Mouse (Mus musculus): ENCODE measurements around the gene Rfng. TPM values are rescaled to one million over a fixed set of nuclear protein-coding genes. Genes with fewer than 3 reads are reported as not detected.
"Not testable (repeated sequence)": the region's sequence is repeated elsewhere in the genome, so short reads cannot be mapped to it uniquely, and the experiment has no call there.

The Rfng gene
- polyA plus RNA-seq, 2 experiments: 5.5 to 8.6 TPM

DNA sequence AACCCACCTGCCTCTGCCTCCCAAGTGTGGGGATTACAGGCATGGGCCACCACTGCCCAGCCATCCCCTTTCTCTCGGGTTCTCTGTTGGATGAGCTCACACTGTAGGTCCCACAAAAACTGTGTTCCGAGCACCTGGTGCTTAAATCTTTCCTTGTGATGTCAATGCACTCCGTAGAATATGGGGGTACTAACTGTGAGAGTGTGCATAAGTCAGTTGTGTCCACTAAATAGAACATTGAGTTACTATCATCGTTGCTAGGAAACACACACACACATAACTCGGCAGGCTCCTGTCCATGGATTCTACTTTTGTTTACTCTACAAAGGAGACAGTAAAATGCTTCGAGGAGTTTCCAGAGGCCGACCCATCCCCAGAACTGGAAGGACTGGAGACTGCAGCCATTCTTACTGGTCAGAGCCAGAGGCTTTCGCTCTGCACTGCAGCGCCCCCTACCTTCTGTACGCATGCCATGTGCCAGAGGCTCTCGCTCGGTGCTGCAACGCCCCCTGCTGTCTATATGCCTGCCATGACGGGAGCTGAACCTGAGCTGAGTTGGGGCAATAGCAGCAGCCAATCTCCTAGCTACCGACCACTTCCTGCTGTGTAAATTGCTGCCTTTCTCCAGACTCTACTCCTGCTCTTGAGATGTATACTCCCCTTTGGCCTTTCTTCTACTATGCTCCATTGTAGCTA, 8.1 kb downstream of the Rfng start:
- TF ChIP-seq CTCF (IDR thresholded peaks at IDR 0.05; ENCODE audit: low read depth): peak; percentile 100
- no peak for TF ChIP-seq EP300 (IDR thresholded peaks at IDR 0.05; ENCODE audit: low read depth)
- ATAC-seq (ENCODE audit: insufficient read depth): peak; percentile 73
- no peaks in the 10 kb centered on the region for H3K27me3 ChIP-seq (ENCODE audit: control insufficient read depth, insufficient read depth, low read length)
- no peaks in the 10 kb centered on the region for H3K9me3 ChIP-seq (ENCODE audit: control insufficient read depth, low read length)
- peak; percentile 71 to 79 (median 76) for DNase-seq (ENCODE audit: low read depth in 3 of 3, low spot score in 3 of 3)
- no peaks in the 10 kb centered on the region for H3K4me1 ChIP-seq (replicated peaks; ENCODE audit: control insufficient read depth in 2 of 2, insufficient read depth in 2 of 2, low read length in 1 of 2)
- no peak overlapping the region for H3K4me2 ChIP-seq (ENCODE audit: low read depth)
- H3K4me3 ChIP-seq (ENCODE audit: insufficient read depth in 1 of 2, low read depth in 2 of 2, low read length in 2 of 2): no peak overlapping the region
- WGBS (ENCODE audit: insufficient replicate concordance): 20% methylated on average over 15 of the region's 15 CpGs
- H3K36me3 ChIP-seq (replicated peaks; ENCODE audit: control insufficient read depth, insufficient read depth, low read depth): no peaks in the 10 kb centered on the region
- no peak overlapping the region for H3K27ac ChIP-seq
- no peak overlapping the region for H3K9ac ChIP-seq (replicated peaks)

DNA sequence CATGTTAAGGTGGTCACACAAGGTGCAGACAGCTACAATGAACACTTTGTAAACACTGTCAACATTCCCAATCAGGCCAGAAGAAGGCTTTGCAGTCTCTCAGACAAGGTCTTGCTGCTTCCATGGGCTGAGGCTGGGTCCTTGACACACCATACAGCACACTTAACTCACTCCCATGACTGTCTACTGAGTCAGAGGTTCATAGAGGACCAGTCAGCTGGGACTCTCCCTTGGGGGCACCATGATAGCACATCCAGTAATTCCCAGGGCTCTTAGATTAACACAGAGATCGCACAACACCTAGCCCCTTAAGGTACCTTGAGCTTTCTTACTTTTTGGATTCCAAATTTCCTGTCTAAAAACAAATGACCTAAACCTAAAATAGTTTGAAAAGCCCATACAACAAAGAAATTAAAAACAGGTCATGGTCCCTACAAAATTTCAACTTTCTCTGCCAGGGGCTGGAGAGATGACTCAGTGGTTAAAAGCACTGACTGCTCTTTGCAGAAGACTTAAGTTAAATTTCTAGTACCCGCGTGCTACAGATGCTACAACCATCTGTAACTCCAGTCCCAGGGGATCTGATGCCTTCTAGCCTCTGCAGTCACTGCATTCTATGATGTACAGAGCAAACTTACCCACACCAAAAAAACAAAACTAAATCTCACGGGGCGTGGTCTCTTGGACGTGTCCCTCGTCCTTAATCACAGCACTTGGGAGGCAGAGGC, 10.4 kb downstream of the Rfng start:
- peaks cover 0 to under 1% of the 10 kb centered on the region in 2 experiments; a peak in 2 of 4 replicates for H3K4me1 ChIP-seq (replicated peaks; ENCODE audit: control insufficient read depth in 2 of 2, insufficient read depth in 2 of 2, low read length in 1 of 2)
- H3K36me3 ChIP-seq (replicated peaks; ENCODE audit: control insufficient read depth, insufficient read depth, low read depth): no peaks in the 10 kb centered on the region
- no peak overlapping the region for H3K27ac ChIP-seq
- H3K27me3 ChIP-seq (ENCODE audit: control insufficient read depth, insufficient read depth, low read length): no peaks in the 10 kb centered on the region
- no peaks in the 10 kb centered on the region for H3K9me3 ChIP-seq (ENCODE audit: control insufficient read depth, low read length)
- no peak overlapping the region for H3K9ac ChIP-seq (replicated peaks)
- TF ChIP-seq CTCF (IDR thresholded peaks at IDR 0.05; ENCODE audit: low read depth) (no peak), EP300 (IDR thresholded peaks at IDR 0.05; ENCODE audit: low read depth) (no peak)
- DNase-seq (ENCODE audit: low read depth in 3 of 3, low spot score in 3 of 3): no peak
- no peak for ATAC-seq (ENCODE audit: insufficient read depth)
- no peak overlapping the region for H3K4me3 ChIP-seq (ENCODE audit: insufficient read depth in 1 of 2, low read depth in 2 of 2, low read length in 2 of 2)
- H3K4me2 ChIP-seq (ENCODE audit: low read depth): no peak overlapping the region
- WGBS (ENCODE audit: insufficient replicate concordance): 68% methylated on average over 7 of the region's 7 CpGs

DNA sequence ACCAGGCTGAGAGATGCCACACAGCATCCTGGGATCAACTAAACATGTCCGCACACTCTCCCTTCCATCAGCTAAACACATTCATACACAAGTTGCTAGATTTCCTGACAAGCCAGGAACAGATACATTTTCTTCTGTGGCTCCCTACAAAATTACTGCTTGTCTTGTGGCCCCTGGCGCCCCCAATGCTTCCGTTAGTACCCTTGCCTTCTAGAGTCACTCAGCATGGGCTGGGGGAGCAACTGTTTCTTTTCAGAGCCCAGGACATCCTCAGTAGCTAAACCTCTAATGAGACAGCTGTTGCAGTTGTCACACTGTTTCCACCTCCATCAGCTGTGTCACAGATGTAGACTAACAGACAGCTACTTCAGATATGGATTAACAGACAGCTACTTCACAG, 11.3 kb downstream of the Rfng start:
- no peak for ATAC-seq (ENCODE audit: insufficient read depth)
- no peaks in the 10 kb centered on the region for H3K9me3 ChIP-seq (ENCODE audit: control insufficient read depth, low read length)
- no peak overlapping the region for H3K9ac ChIP-seq (replicated peaks)
- no peaks in the 10 kb centered on the region for H3K36me3 ChIP-seq (replicated peaks; ENCODE audit: control insufficient read depth, insufficient read depth, low read depth)
- TF ChIP-seq CTCF (IDR thresholded peaks at IDR 0.05; ENCODE audit: low read depth) (no peak), EP300 (IDR thresholded peaks at IDR 0.05; ENCODE audit: low read depth) (no peak)
- no peak for DNase-seq (ENCODE audit: low read depth in 3 of 3, low spot score in 3 of 3)
- 69% methylated on average over 3 of the region's 3 CpGs for WGBS (ENCODE audit: insufficient replicate concordance)
- H3K4me1 ChIP-seq (replicated peaks; ENCODE audit: control insufficient read depth in 2 of 2, insufficient read depth in 2 of 2, low read length in 1 of 2): peaks cover 0 to 3% of the 10 kb centered on the region in 2 experiments; a peak in 2 of 4 replicates
- H3K4me2 ChIP-seq (ENCODE audit: low read depth): no peak overlapping the region
- H3K27me3 ChIP-seq (ENCODE audit: control insufficient read depth, insufficient read depth, low read length): no peaks in the 10 kb centered on the region
- no peak overlapping the region for H3K27ac ChIP-seq
- no peak overlapping the region for H3K4me3 ChIP-seq (ENCODE audit: insufficient read depth in 1 of 2, low read depth in 2 of 2, low read length in 2 of 2)

- no peak overlapping the region for H3K9ac ChIP-seq (replicated peaks)
- no peak overlapping the region for H3K4me2 ChIP-seq (ENCODE audit: low read depth)
- H3K27me3 ChIP-seq (ENCODE audit: control insufficient read depth, insufficient read depth, low read length): no peaks in the 10 kb centered on the region
- H3K4me3 ChIP-seq (ENCODE audit: insufficient read depth in 1 of 2, low read depth in 2 of 2, low read length in 2 of 2): no peak overlapping the region
- H3K4me1 ChIP-seq (replicated peaks; ENCODE audit: control insufficient read depth in 2 of 2, insufficient read depth in 2 of 2, low read length in 1 of 2): peaks cover 0 to 3% of the 10 kb centered on the region in 2 experiments; a peak in 2 of 4 replicates
- TF ChIP-seq EP300 (IDR thresholded peaks at IDR 0.05; ENCODE audit: low read depth): no peak
- 71% methylated on average over 1 of the region's 1 CpGs for WGBS (ENCODE audit: insufficient replicate concordance)
- ATAC-seq (ENCODE audit: insufficient read depth) (no peak), DNase-seq (ENCODE audit: low read depth in 3 of 3, low spot score in 3 of 3) (no peak)
- no peaks in the 10 kb centered on the region for H3K36me3 ChIP-seq (replicated peaks; ENCODE audit: control insufficient read depth, insufficient read depth, low read depth)
- H3K9me3 ChIP-seq (ENCODE audit: control insufficient read depth, low read length): no peaks in the 10 kb centered on the region
- H3K27ac ChIP-seq: no peak overlapping the region
These were observed 15.8 kb downstream of the Rfng start for GRCm38 (mm10) chr11:120768206-120768605.

DNA sequence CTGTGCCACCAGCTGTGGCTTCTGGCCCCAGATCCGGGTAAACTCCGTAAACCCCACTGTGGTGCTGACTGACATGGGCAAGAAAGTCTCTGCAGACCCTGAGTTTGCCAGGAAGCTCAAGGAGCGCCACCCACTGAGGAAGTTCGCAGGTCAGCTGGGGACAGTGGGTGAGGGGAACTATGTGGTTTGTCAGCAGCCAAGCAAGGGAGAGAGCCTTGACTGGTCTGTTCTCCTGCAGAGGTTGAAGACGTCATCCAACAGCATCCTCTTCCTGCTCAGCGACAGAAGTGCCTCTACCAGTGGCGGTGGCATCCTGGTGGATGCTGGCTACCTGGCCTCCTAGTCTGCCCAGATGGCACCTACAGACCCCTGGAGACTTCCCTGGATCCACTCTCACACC, 17.0 kb downstream of the Rfng start:
- not testable (repeated sequence) for DNase-seq (ENCODE audit: low read depth in 3 of 3, low spot score in 3 of 3); H3K27ac ChIP-seq; ATAC-seq (ENCODE audit: insufficient read depth); H3K4me1 ChIP-seq (replicated peaks; ENCODE audit: control insufficient read depth in 2 of 2, insufficient read depth in 2 of 2, low read length in 1 of 2); H3K4me3 ChIP-seq (ENCODE audit: insufficient read depth in 1 of 2, low read depth in 2 of 2, low read length in 2 of 2); H3K9ac ChIP-seq (replicated peaks); H3K4me2 ChIP-seq (ENCODE audit: low read depth); H3K27me3 ChIP-seq (ENCODE audit: control insufficient read depth, insufficient read depth, low read length); H3K9me3 ChIP-seq (ENCODE audit: control insufficient read depth, low read length); H3K36me3 ChIP-seq (replicated peaks; ENCODE audit: control insufficient read depth, insufficient read depth, low read depth)
- WGBS (ENCODE audit: insufficient replicate concordance): 7% methylated on average over 5 of the region's 7 CpGs

GRCm38 (mm10) chr11:120763121-120763999, 20.6 kb downstream of the Rfng start:
- not testable (repeated sequence) for H3K4me2 ChIP-seq (ENCODE audit: low read depth)

GRCm38 (mm10) chr11:120762672-120763041, 21.4 kb downstream of the Rfng start, which contains the start of gene Hmga1b:
Hmga1b (plus strand) TSS chr11:120762794.
- H3K4me3 ChIP-seq (ENCODE audit: insufficient read depth in 1 of 2, low read depth in 2 of 2, low read length in 2 of 2); H3K27ac ChIP-seq; DNase-seq (ENCODE audit: low read depth in 3 of 3, low spot score in 3 of 3); ATAC-seq (ENCODE audit: insufficient read depth); H3K36me3 ChIP-seq (replicated peaks; ENCODE audit: control insufficient read depth, insufficient read depth, low read depth); H3K9me3 ChIP-seq (ENCODE audit: control insufficient read depth, low read length); H3K9ac ChIP-seq (replicated peaks); H3K4me2 ChIP-seq (ENCODE audit: low read depth); H3K27me3 ChIP-seq (ENCODE audit: control insufficient read depth, insufficient read depth, low read length); H3K4me1 ChIP-seq (replicated peaks; ENCODE audit: control insufficient read depth in 2 of 2, insufficient read depth in 2 of 2, low read length in 1 of 2): not testable (repeated sequence)
- 13% methylated on average over 14 of the region's 14 CpGs for WGBS (ENCODE audit: insufficient replicate concordance)

More at GRCm38 (mm10) chr11:120763121-120763999, 20.6 kb downstream of the Rfng start:
- not testable (repeated sequence) for H3K27ac ChIP-seq; H3K9ac ChIP-seq (replicated peaks); H3K36me3 ChIP-seq (replicated peaks; ENCODE audit: control insufficient read depth, insufficient read depth, low read depth); DNase-seq (ENCODE audit: low read depth in 3 of 3, low spot score in 3 of 3); H3K4me1 ChIP-seq (replicated peaks; ENCODE audit: control insufficient read depth in 2 of 2, insufficient read depth in 2 of 2, low read length in 1 of 2); ATAC-seq (ENCODE audit: insufficient read depth); H3K4me3 ChIP-seq (ENCODE audit: insufficient read depth in 1 of 2, low read depth in 2 of 2, low read length in 2 of 2); H3K9me3 ChIP-seq (ENCODE audit: control insufficient read depth, low read length); H3K27me3 ChIP-seq (ENCODE audit: control insufficient read depth, insufficient read depth, low read length)
- 10% methylated on average over 5 of the region's 23 CpGs for WGBS (ENCODE audit: insufficient replicate concordance)

All from liver, embryonic 14.5 days (tissue).